Mouse (Mus musculus) kidney, postnatal 10 days (tissue): Measurements from ENCODE around the gene Gm26897.

Source experiments
- DNase-seq: peaks from one replicate; pipeline ENCODE4 v3.0.0; 2021; ENCODE audit warnings: mixed read lengths

Gene Gm26897

DNA sequence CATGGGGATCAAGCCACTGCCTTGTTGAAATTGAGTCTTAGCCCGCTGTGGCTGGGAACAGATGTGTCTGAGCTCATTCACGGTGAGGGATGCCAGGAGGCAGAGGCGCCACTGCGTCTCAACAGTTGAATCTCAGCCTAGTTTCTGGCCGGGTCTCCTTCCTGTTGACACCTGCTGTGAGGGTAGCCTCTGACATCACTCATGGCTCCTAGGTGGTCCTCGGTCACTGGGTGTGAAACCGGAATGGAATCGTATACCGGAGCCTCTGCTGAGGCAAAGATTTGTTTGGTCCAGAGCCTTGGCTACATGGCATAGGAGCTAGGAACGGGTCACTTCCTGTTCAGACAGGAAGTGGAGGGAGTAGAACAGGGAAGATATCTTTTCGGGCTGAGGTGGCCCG is at the start of gene Gm26897:
TSS of gene Gm26897 (plus strand) at position 74 of the 400 bp plus-strand sequence.
- no peak for DNase-seq

DNA sequence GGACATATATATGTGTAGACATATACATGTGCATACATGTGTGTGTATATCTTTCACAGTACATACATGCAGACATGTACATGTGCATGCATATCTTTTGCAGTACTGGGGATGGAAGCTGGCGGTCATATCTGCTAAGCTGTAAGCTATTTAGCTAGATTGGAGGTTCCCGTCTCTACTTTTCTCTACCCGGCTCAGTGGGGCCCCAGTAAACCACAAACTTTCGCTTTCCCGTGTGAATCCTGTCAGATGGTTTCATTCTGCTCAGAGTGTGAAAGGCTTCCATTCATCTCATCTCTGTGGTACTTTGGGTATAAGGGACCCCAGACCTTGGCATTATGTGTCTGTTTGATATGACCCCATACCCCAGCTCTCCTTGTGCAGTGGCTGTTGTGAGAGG is 46.4 kb upstream of the Gm26897 start:
- DNase-seq, result no peak

DNA sequence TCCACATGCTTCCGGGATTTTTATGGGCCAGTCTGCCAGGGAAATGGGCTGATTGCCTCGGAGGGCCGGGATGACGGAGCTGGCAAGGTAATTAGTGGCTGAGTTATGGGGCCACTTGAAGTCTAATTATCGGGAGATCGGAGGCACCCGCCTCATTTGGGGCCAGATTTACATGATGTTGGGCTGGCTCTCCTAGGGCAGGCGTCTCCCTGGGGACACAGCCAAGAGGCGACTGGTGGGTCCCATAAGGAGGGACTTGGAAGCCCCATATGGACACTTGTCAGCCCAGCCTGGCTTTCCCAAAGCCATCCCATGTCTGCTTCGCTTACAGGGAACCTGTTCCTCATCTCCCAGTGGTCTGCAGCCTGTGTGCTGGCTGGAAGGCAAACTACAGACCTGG is 45.1 kb upstream of the Gm26897 start:
- DNase-seq, result no peak

DNA sequence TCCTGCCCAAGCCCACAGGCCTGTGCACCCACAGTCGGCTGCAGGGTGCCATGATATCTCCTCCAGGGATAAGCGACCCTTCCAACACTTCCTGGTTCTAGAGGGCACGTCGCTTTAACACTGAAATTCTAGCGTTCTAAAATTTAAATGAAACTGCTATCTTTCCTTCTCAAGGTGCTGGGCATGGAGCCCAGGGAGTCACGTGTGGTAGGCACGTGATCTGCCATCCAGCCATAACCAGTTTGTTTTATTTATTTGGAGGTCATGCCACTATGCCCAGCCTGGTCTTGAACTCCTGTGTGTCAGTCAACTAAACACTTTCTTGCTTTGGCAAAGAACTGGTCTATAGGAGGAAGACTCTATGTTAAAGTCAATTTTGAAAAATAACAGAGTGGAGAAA is 35.7 kb upstream of the Gm26897 start:
- DNase-seq, result no peak

DNA sequence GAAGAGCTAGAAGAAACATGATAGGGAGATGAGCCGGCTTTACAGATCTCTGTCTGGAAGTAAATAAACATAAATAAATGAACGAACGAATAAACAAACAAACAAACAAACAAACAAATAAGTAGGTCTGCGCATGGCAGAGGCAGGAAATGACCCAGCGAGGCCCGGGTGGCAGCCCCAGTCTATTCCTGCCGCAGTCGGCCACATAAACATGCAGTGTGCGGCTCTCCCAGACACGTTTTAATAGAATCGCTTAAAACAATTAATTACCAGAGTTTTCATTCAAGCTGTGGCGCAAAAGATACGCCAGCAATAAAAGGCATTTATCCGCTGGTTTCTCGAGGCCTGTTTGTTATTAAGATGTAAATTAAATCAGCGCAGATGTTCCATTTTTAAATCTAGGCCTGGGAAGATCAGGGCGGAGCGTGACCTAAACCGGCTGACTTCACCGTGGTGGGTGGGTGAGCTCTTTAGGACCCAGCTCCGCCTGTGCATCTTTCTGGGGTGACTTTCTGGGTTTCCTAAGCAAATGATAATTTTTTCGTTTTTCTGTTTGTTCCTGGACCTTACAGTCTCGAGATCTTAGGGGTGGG is 33.9 kb upstream of the Gm26897 start:
- DNase-seq, result no peak

DNA sequence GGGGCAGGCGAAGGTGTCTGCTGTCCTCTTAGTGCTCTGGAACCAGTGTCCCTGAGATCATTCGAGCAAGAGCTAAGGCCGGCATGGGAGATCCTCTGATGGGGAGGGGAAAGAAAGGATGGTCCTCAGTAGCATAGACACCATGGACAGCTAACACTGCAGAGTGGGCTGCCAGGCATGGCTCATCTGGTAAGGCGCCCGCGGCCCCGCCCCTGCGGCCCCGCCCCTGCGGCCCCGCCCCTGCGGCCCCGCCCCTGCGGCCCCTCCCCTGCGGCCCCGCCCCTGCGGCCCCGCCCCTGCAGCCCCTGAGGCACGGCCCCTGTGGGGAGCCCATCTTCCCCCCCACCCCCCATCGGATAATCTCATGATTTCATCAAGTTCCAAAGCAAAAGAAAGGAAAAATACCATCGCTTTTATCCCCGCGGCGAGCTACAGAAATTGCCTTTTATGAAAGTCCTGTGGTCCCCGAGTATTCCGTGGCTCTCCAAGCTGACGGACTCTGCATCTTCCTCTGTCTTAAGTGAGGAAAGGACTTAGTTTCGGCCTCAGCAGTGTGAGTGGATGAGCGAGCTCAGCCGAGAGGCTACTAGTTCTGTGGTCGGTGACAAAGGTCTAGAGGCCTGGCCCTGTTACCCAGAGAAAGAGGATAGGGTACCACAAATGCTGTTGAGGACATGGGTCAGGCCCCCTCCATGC is 31.9 kb upstream of the Gm26897 start:
- no peak for DNase-seq

DNA sequence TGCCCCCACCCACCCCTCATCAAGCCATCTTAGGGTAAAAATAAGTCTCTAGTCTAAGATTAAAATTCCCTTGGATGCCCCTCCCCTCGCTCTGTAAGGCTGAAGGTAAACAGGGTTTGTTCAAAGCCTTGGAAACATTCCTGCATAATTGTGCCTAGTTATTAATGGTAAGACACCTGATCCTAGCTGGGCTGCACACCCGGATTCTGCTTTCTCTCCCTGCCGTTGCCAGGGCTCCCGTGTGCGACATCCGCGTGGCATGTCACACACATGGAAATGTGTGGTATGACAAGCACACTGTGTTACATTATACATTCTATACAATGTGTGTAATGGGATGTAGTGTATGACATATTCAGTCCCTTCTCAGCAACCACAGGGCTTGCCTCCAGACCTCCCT is 30.1 kb upstream of the Gm26897 start:
- DNase-seq, result no peak

DNA sequence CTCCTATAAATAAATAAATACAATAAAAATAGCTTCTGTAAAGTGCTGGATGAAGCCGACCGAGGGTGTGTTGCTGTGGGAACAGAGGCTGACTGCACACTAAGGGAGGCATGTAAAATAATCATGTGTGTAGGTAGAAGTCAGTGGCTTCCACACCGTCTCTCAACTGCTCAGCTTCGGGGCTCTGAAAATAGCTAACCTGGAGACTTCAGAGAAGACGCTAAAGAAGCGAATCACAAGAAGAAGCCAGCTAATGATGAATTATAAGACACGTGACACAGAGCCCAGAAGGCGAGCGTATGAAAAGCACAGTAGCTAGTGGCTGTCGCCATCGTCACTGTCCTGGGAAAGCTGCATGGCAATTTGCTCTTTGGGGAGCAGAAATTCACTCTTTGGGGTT is 29.4 kb upstream of the Gm26897 start:
- DNase-seq, result no peak

DNA sequence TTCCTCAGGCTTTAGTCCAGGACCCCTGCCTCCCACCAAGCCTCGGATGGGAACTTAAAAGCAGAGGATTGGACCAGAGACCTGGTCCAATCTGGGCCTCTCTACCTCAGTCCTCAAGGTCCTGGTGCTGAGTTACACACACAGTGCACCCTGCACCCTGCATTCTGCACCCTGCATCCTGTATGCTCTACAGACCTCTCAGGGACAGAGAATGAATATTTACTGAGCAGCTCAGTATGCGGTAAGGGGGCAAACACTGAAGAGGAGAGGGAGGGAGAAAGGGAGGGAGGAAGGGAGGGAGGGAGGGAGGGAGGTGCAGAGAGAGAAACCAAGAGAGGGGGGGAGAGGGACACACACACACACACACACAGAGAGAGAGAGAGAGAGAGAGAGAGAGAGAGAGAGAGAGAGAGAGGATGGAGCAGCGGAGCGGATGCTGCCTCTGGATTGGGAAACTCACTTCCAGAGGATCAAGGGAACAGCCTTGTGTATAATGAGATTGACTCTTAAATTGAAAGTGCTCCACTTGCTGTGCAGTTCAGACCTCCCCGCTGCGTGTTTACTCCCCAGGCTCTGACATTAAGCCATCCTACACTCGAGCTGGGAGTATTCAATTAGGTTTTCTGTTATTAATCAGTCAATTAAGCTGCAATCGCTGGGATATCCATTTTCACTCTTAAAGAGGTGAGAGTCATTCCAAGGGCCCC is 24.4 kb upstream of the Gm26897 start:
- DNase-seq, result no peak

DNA sequence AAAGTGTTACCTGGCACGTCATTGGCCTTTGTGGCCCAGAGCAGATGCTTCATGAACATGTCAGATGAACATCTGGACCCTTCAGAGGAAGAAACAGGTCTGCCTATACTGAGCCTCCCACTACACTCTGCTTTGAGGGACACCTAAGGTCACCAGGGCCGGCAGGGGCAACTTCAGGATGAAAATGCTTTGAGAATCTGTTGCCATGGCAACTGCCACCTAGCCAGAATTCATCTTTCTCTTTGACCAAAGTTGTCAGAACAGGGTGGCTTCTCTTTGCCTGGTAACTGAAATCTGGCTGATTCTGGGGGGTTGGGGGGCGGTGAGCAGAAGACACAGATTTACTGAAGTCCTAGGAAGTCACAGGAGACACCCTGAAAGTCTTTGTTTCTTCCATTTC is 14.7 kb upstream of the Gm26897 start:
- no peak for DNase-seq

DNA sequence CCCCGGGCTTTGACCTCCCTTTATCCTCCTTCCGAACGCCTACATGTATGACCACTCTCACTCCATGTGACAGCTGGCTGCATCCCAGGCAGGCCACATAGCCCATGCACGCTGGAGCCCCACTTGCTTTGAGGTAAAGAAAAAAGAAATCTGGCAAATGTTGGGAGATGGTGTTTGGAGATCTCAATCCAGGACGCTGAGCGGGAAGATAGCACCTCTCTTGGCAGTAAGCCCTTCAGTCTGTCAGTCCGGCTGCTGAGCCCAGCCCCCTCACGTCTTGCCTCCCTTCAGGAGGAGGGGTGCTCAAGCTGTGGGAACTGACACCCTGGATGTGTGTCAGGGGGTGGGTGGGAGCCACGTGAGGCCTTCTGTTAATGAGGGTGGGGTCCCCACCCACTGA is 13.0 kb upstream of the Gm26897 start:
- no peak for DNase-seq

DNA sequence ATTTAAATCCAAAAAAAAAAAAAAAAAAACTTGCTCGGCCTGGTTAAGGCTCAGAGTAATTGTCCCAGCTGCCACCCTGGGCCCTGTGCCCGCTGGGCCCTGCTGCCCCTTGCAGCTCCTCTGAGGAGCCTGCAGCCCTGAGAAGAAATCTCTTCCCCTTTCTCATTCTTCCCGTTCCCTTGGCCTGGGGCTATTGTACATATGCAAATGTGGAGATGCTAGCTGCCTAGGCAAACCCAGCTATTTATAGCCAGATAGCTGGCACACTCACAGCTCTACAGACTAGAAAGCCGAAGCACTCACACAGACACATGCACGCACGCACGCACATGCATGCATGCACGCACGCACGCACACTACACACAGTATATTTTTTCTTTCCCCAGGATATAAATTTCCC is 9.0 kb upstream of the Gm26897 start:
- no peak for DNase-seq

DNA sequence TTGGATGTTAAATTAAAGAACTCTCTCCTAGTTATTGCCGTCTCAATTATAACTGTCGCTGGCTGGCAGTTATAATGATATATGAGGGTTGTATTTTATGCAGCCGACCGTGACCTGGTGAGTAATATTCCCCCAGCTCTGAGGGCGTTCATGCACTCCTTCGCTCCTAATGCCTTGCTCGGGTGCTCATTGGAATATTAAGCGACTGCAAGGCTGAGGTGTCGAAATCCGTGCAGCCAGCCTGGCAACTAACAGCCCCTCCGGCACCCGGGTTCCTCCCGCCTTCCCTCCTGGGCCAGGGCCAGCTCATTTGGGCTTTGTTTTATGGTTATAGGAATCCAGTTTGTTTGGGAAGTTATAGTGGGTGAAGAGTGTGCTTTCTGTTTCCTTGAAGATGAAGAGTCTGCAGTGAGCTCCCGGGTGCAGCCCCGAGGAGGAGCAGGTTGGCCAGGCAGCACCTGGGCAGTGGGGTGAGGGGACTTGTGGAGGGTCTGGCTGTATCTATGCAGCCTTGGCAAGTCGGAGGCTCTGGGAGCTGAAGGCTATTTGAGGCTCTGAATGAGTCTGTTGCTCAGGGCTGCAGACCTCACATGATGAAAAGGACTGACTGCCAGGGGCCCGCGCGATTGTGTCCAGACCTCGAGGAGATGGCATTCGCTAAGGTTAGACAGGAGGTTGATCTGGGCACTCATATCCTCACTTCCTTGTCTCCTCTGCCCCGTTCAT is 8.4 kb upstream of the Gm26897 start:
- DNase-seq, result peak; percentile 45

DNA sequence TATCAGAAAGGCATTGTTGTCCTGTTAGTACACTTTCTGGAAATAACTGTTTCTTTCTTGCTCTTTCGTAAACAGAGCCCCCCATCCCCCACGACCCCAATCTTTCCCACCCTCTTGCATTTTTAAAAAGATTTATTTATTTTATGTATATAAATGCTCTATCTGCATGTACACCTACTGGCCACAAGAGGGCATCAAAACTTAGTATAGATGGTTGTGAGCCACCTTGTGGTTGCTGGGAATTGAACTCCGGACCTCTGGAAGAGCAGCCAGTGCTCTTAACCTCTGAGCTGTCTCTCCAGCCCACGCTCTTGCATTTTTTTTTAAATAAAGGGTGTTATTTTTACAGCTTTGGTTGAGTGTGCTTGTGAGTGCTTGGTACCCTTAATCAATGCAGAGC is 5.3 kb upstream of the Gm26897 start:
- no peak for DNase-seq

DNA sequence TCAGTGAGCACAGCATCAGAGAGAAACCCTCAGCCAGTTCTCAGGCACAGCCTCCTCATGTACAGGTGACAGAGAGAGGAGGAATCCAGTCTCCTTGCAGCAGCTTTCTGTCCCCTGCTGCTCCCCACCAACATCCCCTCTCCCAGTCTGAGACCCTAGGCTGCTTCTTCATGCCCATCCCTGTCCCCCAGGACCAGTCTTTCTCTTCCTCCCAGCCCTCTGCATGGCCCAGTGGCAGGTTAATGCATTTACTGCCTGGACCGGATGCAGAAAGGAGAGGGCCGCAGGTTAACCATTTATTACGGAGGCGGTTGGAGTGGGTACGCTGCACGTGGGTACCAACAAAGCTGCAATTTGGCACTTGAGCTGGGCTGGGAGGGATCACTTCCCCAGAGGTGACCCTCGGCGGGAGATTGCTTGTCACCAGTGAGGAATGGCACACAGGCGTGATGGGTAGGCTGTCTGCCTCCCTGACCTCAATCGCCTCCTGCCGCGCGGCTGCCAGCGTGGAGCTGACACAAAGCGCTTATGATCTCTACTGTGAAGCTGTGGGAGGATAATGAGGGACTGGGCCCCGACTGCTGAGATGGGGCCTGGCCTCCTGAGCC is 3.1 kb upstream of the Gm26897 start:
- DNase-seq, result no peak

DNA sequence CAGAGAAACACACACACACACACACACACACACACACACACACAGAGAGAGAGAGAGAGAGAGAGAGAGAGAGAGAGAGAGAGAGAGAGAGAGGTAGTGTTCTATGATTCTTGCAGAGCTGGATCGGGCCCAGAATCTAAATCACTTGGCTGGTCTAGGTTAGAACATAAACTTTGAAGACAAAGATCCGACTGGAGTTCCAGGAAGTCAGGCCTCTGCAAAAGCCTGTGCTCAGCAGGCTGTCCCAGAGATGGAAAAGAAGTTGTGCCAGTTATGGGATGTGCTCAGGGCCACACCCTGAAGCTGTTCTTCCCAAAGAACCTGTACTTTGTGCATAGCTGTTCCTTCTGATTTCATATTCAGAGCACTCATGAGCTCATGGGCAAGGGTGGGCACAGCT is 1.5 kb upstream of the Gm26897 start:
- DNase-seq, result no peak

DNA sequence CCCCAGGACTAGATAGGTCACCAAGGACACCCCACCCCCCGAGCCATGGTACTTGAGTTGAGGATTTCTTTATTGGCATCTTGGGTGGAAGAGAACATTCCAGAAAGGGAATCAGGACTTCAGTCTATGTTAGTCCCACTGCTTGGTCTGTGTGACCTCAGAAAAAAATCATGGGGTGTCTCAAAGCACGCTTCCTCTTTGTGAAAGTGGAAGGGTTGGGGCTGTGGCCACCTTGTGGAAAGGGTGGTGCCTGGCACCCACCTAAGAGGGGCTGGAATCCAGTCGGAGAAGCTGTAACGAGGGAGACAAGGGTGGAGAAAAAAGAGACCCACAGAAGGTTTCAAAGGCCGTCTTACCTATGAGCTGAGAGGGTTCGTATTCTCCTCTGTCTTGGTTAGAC is 5.8 kb downstream of the Gm26897 start:
- DNase-seq, result no peak

DNA sequence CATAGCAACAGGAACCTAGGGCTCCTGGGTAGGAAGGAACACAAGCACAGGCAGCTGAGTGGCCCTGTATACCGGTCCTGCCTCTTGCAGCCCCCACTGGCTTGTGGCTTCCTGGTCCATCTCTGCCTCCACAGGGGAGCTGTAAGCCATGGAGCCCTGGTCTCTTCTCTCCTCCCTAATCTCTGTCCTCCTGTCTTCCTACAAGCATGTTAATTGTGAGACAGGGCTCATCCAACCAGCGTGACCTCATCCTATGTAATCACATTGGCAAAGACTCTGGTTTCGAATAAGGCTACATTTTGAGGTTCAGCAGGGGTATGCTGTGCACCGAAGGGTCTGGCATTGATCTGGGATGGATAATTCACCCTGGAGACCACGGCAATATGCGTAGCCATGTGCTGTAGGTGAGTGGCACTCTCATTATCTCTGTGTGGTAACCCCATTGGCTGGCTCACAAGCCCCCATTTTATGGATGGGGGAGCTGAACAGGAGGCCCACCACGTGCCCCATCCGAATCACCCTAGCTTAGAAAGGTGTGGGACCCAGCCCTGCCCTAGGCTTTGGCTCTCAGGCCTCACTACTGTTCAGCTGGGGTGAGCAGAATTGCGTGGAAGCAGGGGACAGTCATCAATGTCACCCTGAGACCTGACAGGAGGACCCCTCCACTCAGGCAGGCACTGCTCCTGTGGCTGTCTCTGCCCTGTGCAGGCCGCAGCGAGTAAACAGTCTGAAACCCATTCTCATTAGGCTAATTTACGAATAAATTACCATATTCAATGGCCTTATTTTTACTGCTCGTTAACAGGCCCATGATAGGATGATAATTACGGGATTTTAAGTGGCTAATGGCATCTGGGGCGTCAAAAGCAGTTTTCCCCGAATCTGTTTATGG is 6.9 kb downstream of the Gm26897 start:
- no peak for DNase-seq

DNA sequence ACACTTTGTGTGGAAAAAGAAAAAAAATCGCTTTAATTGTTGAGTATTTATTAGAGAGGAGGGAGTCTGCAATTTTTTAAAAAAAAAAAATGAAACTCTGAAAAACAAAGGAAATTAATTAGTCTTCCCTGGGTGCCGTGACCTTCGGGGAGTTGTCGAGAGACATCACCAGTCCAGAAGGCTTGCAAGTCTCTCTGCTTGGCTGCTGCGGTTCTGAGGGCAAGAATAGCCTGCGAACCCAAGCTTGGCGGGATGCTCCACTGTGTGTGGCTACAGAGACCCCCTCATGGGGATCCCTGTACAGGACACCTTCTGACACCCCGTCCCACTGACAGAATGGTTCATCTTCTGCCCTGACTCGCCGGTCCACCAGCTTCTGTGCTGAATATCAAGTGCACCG is 7.6 kb downstream of the Gm26897 start:
- DNase-seq, result no peak

DNA sequence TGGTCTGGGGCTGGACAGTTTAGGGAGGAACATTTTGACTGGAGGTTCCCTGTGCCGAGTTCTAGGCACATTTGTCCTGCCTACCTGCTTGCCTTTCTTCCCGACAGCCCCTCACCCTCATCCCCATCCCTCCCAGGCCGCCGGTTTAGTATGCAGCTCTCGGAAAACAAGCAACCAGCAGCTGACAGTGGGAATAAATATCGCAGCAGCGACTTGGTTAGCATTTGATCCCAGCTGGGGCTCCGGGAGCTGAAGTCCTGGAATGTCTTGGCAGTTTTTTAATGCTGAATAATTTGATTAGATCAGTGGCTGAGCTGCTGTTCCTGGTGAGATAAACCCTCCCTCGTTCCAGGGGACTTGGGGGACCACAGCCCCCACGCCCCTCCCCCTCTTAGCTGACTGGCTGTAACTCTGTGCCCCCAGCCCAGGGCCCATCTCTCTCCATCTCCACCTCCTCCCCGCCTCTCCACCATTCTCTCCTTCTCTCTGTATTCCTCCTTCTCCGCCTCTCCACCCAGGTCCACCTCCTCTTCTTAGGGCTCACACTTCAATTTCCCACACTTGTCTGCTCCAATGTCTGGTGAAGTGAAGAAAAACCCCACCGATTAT is 8.7 kb downstream of the Gm26897 start:
- DNase-seq, result peak; percentile 59

DNA sequence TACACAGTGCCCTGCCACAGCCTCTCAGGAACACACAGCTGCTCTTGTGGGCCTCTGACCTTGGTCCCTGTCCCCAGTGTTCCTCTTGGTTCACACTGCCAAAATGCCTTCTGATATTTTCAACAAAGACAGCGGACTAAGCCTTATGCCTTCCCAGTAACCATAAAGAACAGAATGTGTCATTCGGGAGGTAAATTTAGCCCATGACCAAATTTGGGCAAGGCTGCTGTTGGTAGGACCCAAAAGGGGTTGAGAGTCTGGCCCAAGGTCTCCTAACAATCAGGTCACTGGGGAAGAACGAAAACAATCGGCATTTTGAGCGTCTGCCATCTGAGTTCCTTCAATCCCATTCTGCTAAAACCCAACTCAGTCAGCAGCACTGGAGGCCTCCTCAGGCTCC is 15.9 kb downstream of the Gm26897 start:
- DNase-seq, result no peak

DNA sequence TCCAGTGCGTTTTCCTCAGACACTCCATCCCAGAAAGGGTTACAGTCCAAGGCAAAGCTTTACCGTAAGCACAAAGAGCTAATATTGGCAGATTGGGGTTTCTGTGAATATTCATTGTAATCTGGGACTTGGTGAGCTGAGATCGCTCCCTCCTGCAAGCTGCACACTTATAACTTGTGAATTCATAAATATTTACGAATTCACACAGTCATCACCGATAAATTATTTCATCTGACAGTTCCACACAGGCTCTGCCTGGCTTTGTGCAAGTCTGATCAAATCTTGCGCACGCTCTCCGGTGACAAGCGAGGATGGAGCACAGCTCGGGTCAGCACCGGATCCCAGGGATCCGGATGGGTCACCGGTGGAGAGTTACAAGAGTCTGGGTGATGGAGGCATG is 16.4 kb downstream of the Gm26897 start:
- DNase-seq, result no peak
